Mouse (Mus musculus): ENCODE measurements around the gene Agap1. TPM values are rescaled to one million over a fixed set of nuclear protein-coding genes. Genes with fewer than 3 reads are reported as not detected.

Gene Agap1
- polyA plus RNA-seq, 1 experiment, result 43.1 TPM

- TF ChIP-seq POLR2A (IDR thresholded peaks at IDR 0.05; ENCODE audit: extremely low read depth, insufficient read depth, low read length) (no peak), CTCF (IDR thresholded peaks at IDR 0.05; ENCODE audit: extremely low read depth, insufficient read depth, low read length) (no peak)
- Histone ChIP-seq H3K27ac (ENCODE audit: insufficient read depth, low read length) (no peak overlapping the region), H3K4me1 (ENCODE audit: control insufficient read depth, insufficient read depth, low read length) (no peaks in the 10 kb centered on the region; the same call in 1 of the 2 replicates), H3K4me3 (ENCODE audit: insufficient read depth, low read length) (no peak overlapping the region)
Measured at GRCm38 (mm10) chr1:89547525-89548504, 93.2 kb downstream of the Agap1 start.

GRCm38 (mm10) chr1:89550061-89550869 lies 95.7 kb downstream of the Agap1 start:
- no peaks in the 10 kb centered on the region; the same call in 1 of the 2 replicates for H3K4me1 ChIP-seq (ENCODE audit: control insufficient read depth, insufficient read depth, low read length)
- no peak for TF ChIP-seq CTCF (IDR thresholded peaks at IDR 0.05; ENCODE audit: extremely low read depth, insufficient read depth, low read length)
- no peak overlapping the region for H3K27ac ChIP-seq (ENCODE audit: insufficient read depth, low read length)
- no peak overlapping the region for H3K4me3 ChIP-seq (ENCODE audit: insufficient read depth, low read length)

GRCm38 (mm10) chr1:89552470-89552869 lies 97.9 kb downstream of the Agap1 start:
- H3K4me3 ChIP-seq (ENCODE audit: insufficient read depth, low read length), result no peak overlapping the region
- no peak overlapping the region for H3K27ac ChIP-seq (ENCODE audit: insufficient read depth, low read length)
- peaks cover 3% of the 10 kb centered on the region for H3K4me1 ChIP-seq (ENCODE audit: control insufficient read depth, insufficient read depth, low read length)
- TF ChIP-seq CTCF (IDR thresholded peaks at IDR 0.05; ENCODE audit: extremely low read depth, insufficient read depth, low read length) (no peak), POLR2A (IDR thresholded peaks at IDR 0.05; ENCODE audit: extremely low read depth, insufficient read depth, low read length) (no peak)

GRCm38 (mm10) chr1:89553791-89554190 lies 99.2 kb downstream of the Agap1 start:
- Histone ChIP-seq H3K4me3 (ENCODE audit: insufficient read depth, low read length) (no peak overlapping the region), H3K27ac (ENCODE audit: insufficient read depth, low read length) (no peak overlapping the region), H3K4me1 (ENCODE audit: control insufficient read depth, insufficient read depth, low read length) (peaks cover 3% of the 10 kb centered on the region)
- TF ChIP-seq POLR2A (IDR thresholded peaks at IDR 0.05; ENCODE audit: extremely low read depth, insufficient read depth, low read length), result no peak
- TF ChIP-seq CTCF (IDR thresholded peaks at IDR 0.05; ENCODE audit: extremely low read depth, insufficient read depth, low read length), result no peak

GRCm38 (mm10) chr1:89554969-89555856 lies 100.6 kb downstream of the Agap1 start:
- TF ChIP-seq CTCF (IDR thresholded peaks at IDR 0.05; ENCODE audit: extremely low read depth, insufficient read depth, low read length), result no peak
- TF ChIP-seq POLR2A (IDR thresholded peaks at IDR 0.05; ENCODE audit: extremely low read depth, insufficient read depth, low read length), result no peak
- Histone ChIP-seq H3K27ac (ENCODE audit: insufficient read depth, low read length) (no peak overlapping the region), H3K4me3 (ENCODE audit: insufficient read depth, low read length) (no peak overlapping the region), H3K4me1 (ENCODE audit: control insufficient read depth, insufficient read depth, low read length) (peaks cover 3% of the 10 kb centered on the region)

GRCm38 (mm10) chr1:89556006-89556405 lies 101.4 kb downstream of the Agap1 start:
- TF ChIP-seq CTCF (IDR thresholded peaks at IDR 0.05; ENCODE audit: extremely low read depth, insufficient read depth, low read length) (no peak), POLR2A (IDR thresholded peaks at IDR 0.05; ENCODE audit: extremely low read depth, insufficient read depth, low read length) (no peak)
- peaks cover 3% of the 10 kb centered on the region for H3K4me1 ChIP-seq (ENCODE audit: control insufficient read depth, insufficient read depth, low read length)

GRCm38 (mm10) chr1:89557401-89557800 lies 102.8 kb downstream of the Agap1 start:
- Histone ChIP-seq H3K4me1 (ENCODE audit: control insufficient read depth, insufficient read depth, low read length) (peaks cover 3% of the 10 kb centered on the region), H3K4me3 (ENCODE audit: insufficient read depth, low read length) (no peak overlapping the region), H3K27ac (ENCODE audit: insufficient read depth, low read length) (no peak overlapping the region)
- TF ChIP-seq CTCF (IDR thresholded peaks at IDR 0.05; ENCODE audit: extremely low read depth, insufficient read depth, low read length), result no peak
- TF ChIP-seq POLR2A (IDR thresholded peaks at IDR 0.05; ENCODE audit: extremely low read depth, insufficient read depth, low read length), result no peak

More at GRCm38 (mm10) chr1:89556006-89556405, 101.4 kb downstream of the Agap1 start:
- no peak overlapping the region for H3K27ac ChIP-seq (ENCODE audit: insufficient read depth, low read length)
- H3K4me3 ChIP-seq (ENCODE audit: insufficient read depth, low read length), result no peak overlapping the region

- no peak overlapping the region for H3K4me3 ChIP-seq (ENCODE audit: insufficient read depth, low read length)
- TF ChIP-seq POLR2A (IDR thresholded peaks at IDR 0.05; ENCODE audit: extremely low read depth, insufficient read depth, low read length) (no peak), CTCF (IDR thresholded peaks at IDR 0.05; ENCODE audit: extremely low read depth, insufficient read depth, low read length) (no peak)
- H3K27ac ChIP-seq (ENCODE audit: insufficient read depth, low read length), result no peak overlapping the region
- H3K4me1 ChIP-seq (ENCODE audit: control insufficient read depth, insufficient read depth, low read length), result peaks cover 3% of the 10 kb centered on the region
Measured at GRCm38 (mm10) chr1:89558080-89558479, 103.5 kb downstream of the Agap1 start.

- H3K4me1 ChIP-seq (ENCODE audit: control insufficient read depth, insufficient read depth, low read length), result peaks cover 2% of the 10 kb centered on the region; the same call in 1 of the 2 replicates
- TF ChIP-seq CTCF (IDR thresholded peaks at IDR 0.05; ENCODE audit: extremely low read depth, insufficient read depth, low read length), result no peak
- TF ChIP-seq POLR2A (IDR thresholded peaks at IDR 0.05; ENCODE audit: extremely low read depth, insufficient read depth, low read length), result no peak
- no peak overlapping the region for H3K4me3 ChIP-seq (ENCODE audit: insufficient read depth, low read length)
- H3K27ac ChIP-seq (ENCODE audit: insufficient read depth, low read length), result no peak overlapping the region
Measured at GRCm38 (mm10) chr1:89563399-89563798, 108.8 kb downstream of the Agap1 start.

Measured in cortical plate, adult 2 months (tissue).